Mouse (Mus musculus) small intestine, adult 2 months (tissue): ENCODE measurements around the gene Spp2.

Experiments used
- CTCF ChIP-seq: fragments of 200-500 bp; IDR thresholded peaks from 2 replicates; pipeline ENCODE4 v1.5.1; 2012; ENCODE audit warnings: low read depth, mild to moderate bottlenecking, control low read depth, inconsistent platforms, low read length, moderate library complexity, mixed read lengths; ENCODE audit not compliant: insufficient replicate concordance, insufficient read length; ENCODE audit errors: extremely low read depth
- POLR2A ChIP-seq: fragments of 200-500 bp; IDR thresholded peaks from 2 replicates; pipeline ENCODE4 v1.6.1; 2012; ENCODE audit warnings: low read depth, mild to moderate bottlenecking, control low read depth, inconsistent platforms, low read length, moderate library complexity

DNA sequence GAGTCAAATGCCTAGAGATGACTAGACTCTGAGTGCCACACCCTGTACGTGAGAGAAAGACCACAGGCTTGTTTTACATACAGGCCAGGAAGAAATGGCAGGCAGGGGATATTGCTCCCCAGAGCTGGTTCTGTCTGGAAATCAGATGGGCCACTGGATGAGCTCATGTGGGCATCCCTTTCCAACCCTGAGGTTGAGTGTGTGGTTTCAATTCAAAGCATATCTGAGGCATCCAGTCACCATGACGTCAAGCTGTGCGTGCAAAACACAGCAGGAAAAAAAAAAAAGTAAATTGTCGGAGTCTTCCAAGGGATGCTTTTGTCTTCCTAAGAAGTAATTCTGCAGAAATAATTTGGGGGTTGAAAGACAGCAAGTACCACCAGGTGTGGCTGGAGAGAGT, 45.7 kb upstream of the Spp2 start:
- TF ChIP-seq CTCF, result no peak
- no peak for TF ChIP-seq POLR2A
